In the genomic region with DNA sequence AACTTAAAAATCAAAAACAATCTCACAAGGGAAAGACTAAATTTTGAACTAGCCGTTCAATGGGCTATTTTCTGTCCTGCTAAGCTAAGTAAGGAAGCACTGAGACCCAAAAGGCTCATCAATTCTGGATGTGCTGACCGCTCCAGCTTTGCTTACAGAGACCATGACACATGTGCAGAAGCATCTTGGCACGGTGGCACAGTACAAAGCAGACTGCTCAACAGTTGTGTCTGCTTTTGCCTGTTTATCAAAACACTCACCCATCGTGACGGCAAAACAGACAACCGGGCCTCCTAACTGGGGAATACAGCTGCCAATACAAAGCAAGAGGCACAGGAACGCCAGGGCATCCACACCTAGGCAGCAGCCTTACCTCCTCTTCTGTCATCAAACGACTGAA, we compare ENCODE assay signal across 13 mouse cellular contexts. TPM values are rescaled to one million over a fixed set of nuclear protein-coding genes. Genes with fewer than 3 reads are reported as not detected.
DNase-seq lines count a peak whose midpoint lies in the region; ATAC-seq lines count a peak whose summit lies in the region.
"Had no signal": no experiment of that assay in that cellular context is flagged by ENCODE, and none has a peak within 500 bp of the region (broad histone marks: within the 10 kb centered on the region; RNA-seq: fewer than 3 reads in every experiment).

No protein-coding gene starts in this region.

- DNase-seq in heart, adult 11 months: peak; percentile 94
- no peak for DNase-seq in heart, postnatal 25 days (ENCODE audit: low spot score)
- peak; percentile 50 for DNase-seq in gastrocnemius, postnatal 25 days
- peak; percentile 14 for DNase-seq in lung, postnatal 14 days
- DNase-seq in right cerebral cortex, adult 2 months (ENCODE audit: low spot score in 2 of 2): no peak
- no peak for DNase-seq in embryo, embryonic 11 days
- DNase-seq: cerebellum, adult 9-10 months; forebrain, postnatal 0 days; midbrain, embryonic 14.5 days had no signal

- H3K4me2 ChIP-seq in heart, embryonic 16.5 days (ENCODE audit: low read depth, low read length): no peak overlapping the region; the same call in 1 of the 2 replicates
- no peak overlapping the region for H3K4me2 ChIP-seq in midbrain, embryonic 15.5 days
- H3K4me2 ChIP-seq: embryonic facial prominence, embryonic 13.5 days; liver, embryonic 15.5 days had no signal

- no peaks in the 10 kb centered on the region for H3K27me3 ChIP-seq in heart, embryonic 16.5 days (ENCODE audit: control insufficient read depth, insufficient read depth, low read length)
- H3K27me3 ChIP-seq in midbrain, embryonic 15.5 days (replicated peaks): no peaks in the 10 kb centered on the region
- H3K27me3 ChIP-seq: embryonic facial prominence, embryonic 13.5 days; liver, embryonic 15.5 days had no signal

- H3K4me3 ChIP-seq in heart, embryonic 16.5 days (ENCODE audit: low read length): no peak overlapping the region
- no peak overlapping the region for H3K4me3 ChIP-seq in midbrain, embryonic 15.5 days
- H3K4me3 ChIP-seq: embryonic facial prominence, embryonic 13.5 days; liver, embryonic 15.5 days had no signal

- 36% methylated on average over 8 of the region's 8 CpGs for WGBS in heart, embryonic 16.5 days
- WGBS in midbrain, embryonic 15.5 days: 91% methylated on average over 8 of the region's 8 CpGs

- H3K36me3 ChIP-seq in heart, embryonic 16.5 days (ENCODE audit: control insufficient read depth, insufficient read depth): peaks cover 7% of the 10 kb centered on the region; the same call in 1 of the 2 replicates
- H3K36me3 ChIP-seq in midbrain, embryonic 15.5 days (replicated peaks): peaks cover 8% of the 10 kb centered on the region; the same call in 1 of the 2 replicates
- H3K36me3 ChIP-seq: liver, embryonic 15.5 days had no signal

- peak overlapping the region; percentile 58 for H3K9ac ChIP-seq in heart, embryonic 16.5 days (ENCODE audit: low read length)
- H3K9ac ChIP-seq in midbrain, embryonic 15.5 days: no peak overlapping the region
- H3K9ac ChIP-seq: embryonic facial prominence, embryonic 13.5 days; forebrain, postnatal 0 days; liver, embryonic 15.5 days had no signal

- peak overlapping the region; percentile 98 for H3K27ac ChIP-seq in heart, embryonic 16.5 days (ENCODE audit: low read length)
- no peak overlapping the region for H3K27ac ChIP-seq in midbrain, embryonic 15.5 days
- H3K27ac ChIP-seq: liver, embryonic 15.5 days had no signal

- H3K4me1 ChIP-seq in heart, embryonic 16.5 days (ENCODE audit: control insufficient read depth, insufficient read depth, low read length): peaks cover 63% of the 10 kb centered on the region
- no peaks in the 10 kb centered on the region for H3K4me1 ChIP-seq in midbrain, embryonic 15.5 days

- 0 out of 2 replicates have a peak, but pooled peaks have one; percentile 9 for ATAC-seq in heart, embryonic 16.5 days (replicated peaks; ENCODE audit: extremely low read depth, insufficient read depth, low FRiP score)
- ATAC-seq in midbrain, embryonic 15.5 days (replicated peaks): no peak
- ATAC-seq: forebrain, postnatal 0 days had no signal

- no peaks in the 10 kb centered on the region; the same call in 1 of the 2 replicates for H3K9me3 ChIP-seq in heart, embryonic 16.5 days (replicated peaks; ENCODE audit: control insufficient read depth, low read length)
- no peaks in the 10 kb centered on the region for H3K9me3 ChIP-seq in midbrain, embryonic 15.5 days
- H3K9me3 ChIP-seq: embryonic facial prominence, embryonic 13.5 days; liver, embryonic 15.5 days had no signal

- intact Hi-C loops in heart, postnatal 25 days (cut with DNase I): loop anchor here (2.0 kb wide), 1 partner anchor 40 kb away; no protein-coding TSS in a partner anchor

RNA-seq across cellular contexts. Expression of gene Miga1, which starts 35.1 kb away (rescaled TPM):
- 10 to 100 TPM in 1 of 2 experiments, 1 to 10 TPM in 1; 9.6 to 10.3 TPM for total RNA-seq in heart, postnatal 25 days (2021)
- total RNA-seq in gastrocnemius, postnatal 25 days (2021): 1 to 10 TPM; 4.8 to 5.7 TPM
- polyA plus RNA-seq in heart, embryonic 16.5 days (2015; fragmentation: Nextera tagmentation; extraction: Ambion mirVana): 11.7 and 12.9 TPM in 2 replicates
- 19.1 and 21.7 TPM in 2 replicates for polyA plus RNA-seq in midbrain, embryonic 15.5 days (2015; fragmentation: Nextera tagmentation; extraction: Ambion mirVana)

RNA-seq across cellular contexts. Expression of gene Nexn, which starts 38.9 kb away (rescaled TPM):
- total RNA-seq in heart, postnatal 25 days (2021): 100 to 1,000 TPM; 324 to 334 TPM
- total RNA-seq in gastrocnemius, postnatal 25 days (2021): 100 to 1,000 TPM; 331 to 433 TPM
- 224 and 231 TPM in 2 replicates for polyA plus RNA-seq in heart, embryonic 16.5 days (2015; fragmentation: Nextera tagmentation; extraction: Ambion mirVana)
- 0.88 and 2.2 TPM in 2 replicates for polyA plus RNA-seq in midbrain, embryonic 15.5 days (2015; fragmentation: Nextera tagmentation; extraction: Ambion mirVana)

RNA-seq across cellular contexts. Expression of gene Usp33, which starts 41.2 kb away (rescaled TPM):
- 10 to 100 TPM; 22.3 to 25.2 TPM for total RNA-seq in heart, postnatal 25 days (2021)
- 10 to 100 TPM; 17.6 to 22.9 TPM for total RNA-seq in gastrocnemius, postnatal 25 days (2021)
- 28.0 and 29.3 TPM in 2 replicates for polyA plus RNA-seq in heart, embryonic 16.5 days (2015; fragmentation: Nextera tagmentation; extraction: Ambion mirVana)
- polyA plus RNA-seq in midbrain, embryonic 15.5 days (2015; fragmentation: Nextera tagmentation; extraction: Ambion mirVana): 89.2 and 92.8 TPM in 2 replicates

Comparison
In these comparisons a context has a peak if more than half of its experiments do, and no peak if none do; other contexts are left out.
1. DNase-seq: peak in heart, adult 11 months (single experiment), gastrocnemius, postnatal 25 days (single experiment) and lung, postnatal 14 days (single experiment); none in heart, postnatal 25 days (single experiment), right cerebral cortex, adult 2 months (0 of 2) and embryo, embryonic 11 days (single experiment).